Mouse (Mus musculus): Measurements from ENCODE around the gene Rnf144b. TPM values are rescaled to one million over a fixed set of nuclear protein-coding genes. Genes with fewer than 3 reads are reported as not detected.

Gene Rnf144b
- total RNA-seq, 2 experiments from 2014 or later, result 7.3 to 8.1 TPM

DNA sequence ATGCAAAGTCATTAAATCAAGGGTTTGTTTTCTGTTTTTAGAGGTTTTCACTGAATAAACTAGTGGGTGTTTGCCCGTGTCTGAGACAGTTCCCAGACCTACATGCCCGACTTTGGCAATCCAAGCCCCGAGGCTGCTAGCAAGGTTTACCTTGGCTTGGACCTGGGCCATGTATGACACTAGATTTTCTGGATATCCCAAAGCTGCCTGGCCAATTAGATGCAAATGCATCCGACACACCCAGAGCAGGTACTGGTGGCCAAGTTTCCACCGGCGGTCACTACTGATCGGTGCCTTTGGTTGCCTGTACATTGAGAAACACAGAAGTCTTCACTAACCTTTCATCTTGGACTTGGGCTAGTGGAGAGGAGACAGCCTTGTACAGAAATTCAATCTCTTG lies 144.0 kb downstream of the Rnf144b start:
- DNase-seq, result no peak

DNA sequence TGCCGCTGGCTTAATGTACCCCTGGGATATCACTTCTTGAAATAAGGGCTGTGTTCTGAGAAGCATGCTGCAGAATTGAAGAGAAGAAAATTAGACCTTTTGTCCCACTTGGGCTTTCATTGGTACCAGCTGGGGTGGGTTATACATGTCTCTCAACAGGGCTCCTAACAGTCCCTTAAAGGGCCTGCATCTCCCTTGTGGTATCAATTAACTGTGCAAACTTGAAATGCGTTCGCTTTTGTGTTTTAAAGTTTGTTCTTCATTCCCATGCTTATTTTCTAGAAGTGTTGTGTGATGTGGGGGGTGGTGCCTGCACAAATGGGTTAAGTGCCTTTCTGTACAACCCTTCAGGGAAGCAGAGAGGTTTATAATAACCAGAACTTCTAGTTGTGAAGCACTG lies 145.8 kb downstream of the Rnf144b start:
- DNase-seq, result no peak

DNA sequence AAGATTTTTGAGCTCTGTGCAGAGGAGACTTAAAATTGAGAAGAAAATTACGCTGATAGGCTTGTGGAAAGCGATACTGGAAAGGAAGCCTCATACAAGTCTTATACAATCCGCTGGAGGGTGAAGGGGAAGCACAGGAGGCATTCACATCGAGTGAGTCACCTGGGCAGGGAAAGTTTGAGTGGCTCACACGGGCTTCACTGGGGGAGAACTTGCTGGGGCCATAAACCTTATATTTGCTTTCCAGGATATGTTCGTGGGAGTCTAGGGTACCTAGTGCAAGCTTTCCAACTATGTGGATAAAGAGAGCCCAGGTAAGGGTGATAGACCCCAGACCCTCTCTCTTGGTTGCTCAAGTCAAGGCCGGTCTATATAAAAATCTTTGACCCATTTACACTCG lies 150.5 kb downstream of the Rnf144b start:
- no peak for DNase-seq

DNA sequence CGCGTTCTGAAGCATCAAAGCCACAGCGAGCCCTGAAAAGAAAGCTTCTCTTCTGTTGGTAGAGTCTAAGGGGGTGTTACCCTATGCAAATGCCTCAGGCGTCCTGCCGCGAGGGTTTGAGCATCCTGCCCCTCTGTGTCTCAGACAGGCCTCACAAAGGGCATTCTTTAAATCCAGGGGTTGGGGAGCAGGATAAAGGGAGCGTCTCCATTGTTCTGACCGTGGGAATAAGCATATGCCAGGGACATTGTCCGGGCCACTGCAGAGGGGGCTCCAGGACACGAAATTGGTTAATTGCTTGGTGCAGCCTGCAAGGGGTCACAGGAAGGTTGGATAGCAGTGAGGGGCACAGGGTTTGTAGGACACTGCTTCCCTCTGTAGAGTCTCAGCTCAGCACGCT lies 151.0 kb downstream of the Rnf144b start:
- DNase-seq, result no peak

DNA sequence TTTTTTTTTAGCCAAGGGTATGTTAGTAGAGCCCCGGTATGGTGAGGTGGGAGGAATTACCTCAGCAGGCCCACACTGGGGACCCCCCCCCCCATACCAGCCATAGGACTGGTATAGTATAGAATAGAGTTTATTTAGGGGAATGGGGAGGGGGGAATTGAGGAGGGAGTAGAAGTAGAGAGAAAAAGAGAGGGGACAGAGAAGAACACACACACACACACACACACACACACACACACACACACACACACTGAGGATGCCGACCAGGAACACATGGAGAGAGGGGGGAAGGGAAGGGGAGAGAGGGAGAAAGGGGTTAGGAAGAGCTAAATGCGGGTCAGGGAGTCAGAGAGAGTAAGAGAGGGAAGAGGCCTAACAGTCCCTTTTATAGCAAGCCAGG lies 151.7 kb downstream of the Rnf144b start:
- no peak for DNase-seq

DNA sequence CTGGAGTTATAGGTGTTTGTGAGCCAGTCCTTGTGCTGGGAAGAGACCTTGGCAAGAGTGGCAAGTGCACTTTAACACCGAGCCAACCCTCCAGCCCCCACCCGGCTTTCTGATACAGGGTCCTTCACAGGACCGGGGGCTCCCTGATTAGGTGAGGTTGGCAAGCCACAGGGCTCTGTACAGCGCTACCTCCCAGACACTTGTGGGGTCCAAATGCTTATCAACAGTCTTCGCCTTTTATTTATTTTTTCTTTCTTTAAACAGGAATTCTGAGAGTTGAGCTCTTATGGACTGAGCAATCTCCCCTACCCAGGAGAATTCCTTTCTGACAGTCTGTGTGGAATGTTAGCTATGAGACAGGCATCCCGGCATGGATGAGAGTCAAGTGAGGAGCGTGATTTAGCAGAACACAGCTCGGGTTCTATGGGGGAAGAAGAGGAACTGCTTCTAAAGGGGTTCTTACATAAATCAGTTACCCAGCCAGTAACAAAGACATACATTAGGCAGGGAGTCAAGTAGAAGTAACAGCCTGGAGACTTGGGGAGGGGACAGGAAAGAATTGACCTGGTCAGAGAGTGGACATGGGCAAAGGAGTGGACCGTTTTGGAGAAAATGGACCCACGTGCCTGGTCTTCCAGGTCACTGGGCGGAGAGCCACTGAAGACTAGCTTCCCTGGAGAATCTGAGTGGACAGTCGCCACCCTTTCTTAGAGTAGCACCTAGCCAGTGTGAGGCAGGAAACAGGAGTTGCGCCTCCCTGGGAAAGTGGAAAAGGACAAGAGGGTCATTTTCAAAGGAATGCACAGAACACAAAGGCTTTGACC lies 154.8 kb downstream of the Rnf144b start:
- peak; percentile 48 for DNase-seq

DNA sequence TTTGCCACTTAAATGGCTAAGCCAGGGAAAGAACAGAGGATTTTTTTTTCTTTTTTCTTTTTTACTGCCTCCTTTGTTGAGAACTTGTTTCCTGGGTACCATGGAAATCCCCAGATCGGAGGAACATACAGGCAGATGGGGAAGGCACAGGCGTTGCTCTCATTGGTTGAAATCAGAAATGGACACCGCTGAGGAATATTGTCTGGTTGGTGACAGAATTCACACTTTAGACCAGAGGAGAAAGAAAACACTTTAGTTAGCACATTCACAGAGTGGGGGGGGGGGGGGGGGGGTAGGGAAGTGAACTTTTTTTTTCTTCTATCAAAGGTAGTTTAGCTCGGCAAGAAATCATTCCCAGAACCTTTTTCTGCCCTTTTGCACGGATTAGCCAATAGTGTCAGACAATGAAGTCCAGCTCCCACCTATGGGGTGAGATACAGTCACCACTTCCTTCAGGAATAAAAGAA lies 155.4 kb downstream of the Rnf144b start:
- DNase-seq, result no peak

DNA sequence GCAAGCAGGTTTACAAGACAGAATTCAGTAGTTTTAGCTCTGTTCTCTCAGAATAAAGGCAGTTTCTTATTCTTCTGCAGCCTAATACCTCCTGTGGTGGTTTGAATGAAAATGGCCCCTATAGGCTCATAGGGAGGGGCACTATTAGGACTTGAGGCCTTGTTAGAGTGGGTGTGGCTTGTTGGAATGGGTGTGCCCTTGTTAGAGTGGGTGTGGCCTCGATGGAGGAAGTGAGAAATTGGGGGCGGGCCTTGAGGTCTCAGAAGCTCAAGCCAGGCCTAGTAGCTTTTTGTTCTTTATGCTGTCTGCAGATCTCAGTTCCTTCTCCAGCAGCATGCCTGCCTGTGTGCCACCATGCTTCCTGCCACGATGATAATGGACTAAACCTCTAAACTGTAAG lies 159.8 kb downstream of the Rnf144b start:
- no peak for DNase-seq

DNA sequence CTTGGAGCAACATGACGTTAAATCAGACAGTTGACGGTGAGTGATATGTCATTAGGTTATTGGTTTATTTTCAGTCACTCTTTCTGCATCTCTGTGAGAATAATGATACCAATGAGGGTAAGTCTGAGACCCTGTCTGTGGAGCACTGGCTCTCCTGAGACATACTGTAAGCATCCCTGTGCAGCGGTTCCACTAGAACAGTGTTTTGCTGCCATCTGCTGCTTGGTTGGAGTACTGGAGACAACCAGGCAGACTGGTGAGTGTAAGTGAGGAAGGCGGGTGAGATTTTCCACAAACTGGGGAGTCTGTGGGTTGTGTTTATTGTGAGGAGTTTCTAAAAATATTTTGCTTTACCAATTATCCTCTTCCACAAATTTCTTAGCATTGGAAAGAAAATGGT lies 166.0 kb downstream of the Rnf144b start:
- DNase-seq, result peak; percentile 85

DNA sequence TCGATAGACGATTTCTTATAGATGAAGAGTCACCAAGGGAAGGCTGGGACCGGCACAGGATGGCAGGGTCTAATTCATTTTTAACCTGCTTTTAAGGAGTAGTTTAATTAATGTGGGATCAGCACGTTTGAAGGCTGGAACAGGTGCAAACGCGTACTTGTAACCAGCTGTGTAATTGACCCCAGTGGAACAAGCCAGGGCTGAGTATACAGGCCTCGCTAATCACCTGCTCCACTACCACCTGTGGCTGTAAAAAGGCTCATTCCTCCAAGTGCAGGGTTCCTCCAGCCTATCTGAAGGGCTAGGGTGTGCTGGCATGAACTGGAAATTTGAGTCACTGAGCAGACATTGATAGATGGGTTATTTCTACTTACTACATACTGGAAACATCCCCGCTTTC lies 174.0 kb downstream of the Rnf144b start:
- no peak for DNase-seq

Other genes with a start within 250 kb of the Rnf144b start
- 100 to 1,000 TPM; 110 to 116 TPM for gene Kif13a, start 192.8 kb upstream of the Rnf144b start, total RNA-seq (2021)
- 1 to 10 TPM; 2.9 to 4.2 TPM for gene Nhlrc1, start 107.8 kb upstream of the Rnf144b start, total RNA-seq (2021)
- 1 to 10 TPM; 8.1 to 8.6 TPM for gene Kdm1b, start 79.2 kb upstream of the Rnf144b start, total RNA-seq (2021)
- 10 to 100 TPM in 1 of 2 experiments, 1 to 10 TPM in 1; 8.4 to 14.5 TPM for gene Tpmt, start 77.9 kb upstream of the Rnf144b start, total RNA-seq (2021)
- 10 to 100 TPM; 85.5 to 87.1 TPM for gene Dek, start 16.5 kb upstream of the Rnf144b start, total RNA-seq (2021)

Measured in heart, postnatal 4 days (tissue).